Mouse (Mus musculus): ENCODE results near the gene Ucp3.
A peak's percentile ranks its signal among the peaks of the same experiment; 100 is the strongest.

The Ucp3 gene

DNA sequence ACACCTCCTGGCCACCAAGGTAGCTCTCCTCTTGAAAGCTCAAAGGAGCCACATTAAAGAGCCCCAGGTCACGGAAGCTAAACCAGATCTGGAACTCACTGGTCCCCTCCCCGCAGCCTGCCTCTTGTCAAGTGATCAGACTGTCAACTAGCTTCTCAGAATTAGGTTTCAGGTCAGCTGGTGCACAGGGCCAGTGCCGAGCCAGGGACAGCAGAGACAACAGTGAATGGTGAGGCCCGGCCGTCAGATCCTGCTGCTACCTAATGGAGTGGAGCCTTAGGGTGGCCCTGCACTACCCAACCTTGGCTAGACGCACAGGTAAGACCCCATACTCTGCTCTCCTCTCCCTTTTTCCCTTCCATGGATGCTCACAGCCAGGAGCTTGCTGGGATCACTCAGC is at the start of gene Ucp3:
Ucp3 (plus strand) TSS at position 214 of the 400 bp plus-strand sequence.
- no peak for DNase-seq (ENCODE audit: low read depth, low spot score)
- Histone ChIP-seq H3K36me3 (ENCODE audit: control insufficient read depth, insufficient read depth, low read length, poor library complexity, severe bottlenecking) (no peaks in the 10 kb centered on the region), H3K27me3 (ENCODE audit: control insufficient read depth, insufficient read depth, low read length, poor library complexity, severe bottlenecking) (no peaks in the 10 kb centered on the region)

- H3K27me3 ChIP-seq (ENCODE audit: control insufficient read depth, insufficient read depth, low read length, poor library complexity, severe bottlenecking), result no peaks in the 10 kb centered on the region
- peaks cover 10% of the 10 kb centered on the region for H3K36me3 ChIP-seq (ENCODE audit: control insufficient read depth, insufficient read depth, low read length, poor library complexity, severe bottlenecking)
- no peak for DNase-seq (ENCODE audit: low read depth, low spot score)
Observed at GRCm38 (mm10) chr7:100425795-100426194, 47.0 kb upstream of the Ucp3 start.

- Histone ChIP-seq H3K27me3 (ENCODE audit: control insufficient read depth, insufficient read depth, low read length, poor library complexity, severe bottlenecking) (no peaks in the 10 kb centered on the region), H3K36me3 (ENCODE audit: control insufficient read depth, insufficient read depth, low read length, poor library complexity, severe bottlenecking) (peaks cover 21% of the 10 kb centered on the region)
- peak; percentile 61 for DNase-seq (ENCODE audit: low read depth, low spot score)
Observed at GRCm38 (mm10) chr7:100429102-100429501, 43.7 kb upstream of the Ucp3 start.

DNA sequence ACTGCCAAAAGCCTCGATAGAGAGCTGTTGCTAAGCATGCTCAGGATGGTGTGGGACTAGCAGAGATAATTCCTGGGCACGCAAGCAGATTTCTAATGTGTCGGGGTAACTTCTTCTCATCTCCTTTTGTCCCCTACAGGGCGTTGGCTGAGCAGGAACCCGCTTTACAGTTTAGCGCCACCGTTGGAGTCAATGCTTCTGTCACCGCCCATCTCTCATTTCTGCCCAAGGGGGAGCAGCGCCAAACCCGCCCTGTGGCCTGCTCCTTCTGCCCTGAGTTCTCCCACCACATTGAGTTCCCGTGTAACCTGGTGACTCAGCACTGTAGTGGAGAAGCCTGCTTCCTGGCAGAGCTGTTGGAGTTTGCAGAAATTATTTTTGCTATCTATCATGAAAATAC is 42.9 kb upstream of the Ucp3 start:
- H3K27me3 ChIP-seq (ENCODE audit: control insufficient read depth, insufficient read depth, low read length, poor library complexity, severe bottlenecking), result no peaks in the 10 kb centered on the region; the same call in 1 of the 2 replicates
- H3K36me3 ChIP-seq (ENCODE audit: control insufficient read depth, insufficient read depth, low read length, poor library complexity, severe bottlenecking), result peaks cover 20% of the 10 kb centered on the region
- no peak for DNase-seq (ENCODE audit: low read depth, low spot score)

DNA sequence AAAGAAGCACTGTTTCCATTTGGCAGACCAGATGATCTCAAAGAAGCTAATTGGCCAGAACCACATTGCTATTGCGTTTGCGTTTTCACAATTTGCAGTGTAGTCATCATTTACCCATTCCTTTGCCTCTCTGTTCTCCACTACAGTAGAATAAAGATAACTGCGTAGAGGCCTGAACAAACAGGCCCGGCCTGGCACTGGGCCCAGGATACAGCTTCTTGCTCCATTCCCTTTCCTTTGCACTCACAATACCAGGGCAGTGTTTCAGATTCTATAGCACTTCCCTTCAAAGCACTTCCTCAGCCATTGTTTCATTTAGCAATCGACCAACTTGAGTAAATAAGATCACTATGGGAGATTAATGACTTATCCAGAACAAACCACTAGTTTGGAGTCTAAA is 41.7 kb upstream of the Ucp3 start:
- DNase-seq (ENCODE audit: low read depth, low spot score), result no peak
- Histone ChIP-seq H3K36me3 (ENCODE audit: control insufficient read depth, insufficient read depth, low read length, poor library complexity, severe bottlenecking) (peaks cover 21% of the 10 kb centered on the region), H3K27me3 (ENCODE audit: control insufficient read depth, insufficient read depth, low read length, poor library complexity, severe bottlenecking) (no peaks in the 10 kb centered on the region; the same call in 1 of the 2 replicates)

GRCm38 (mm10) chr7:100433295-100433694 is 39.5 kb upstream of the Ucp3 start:
- H3K36me3 ChIP-seq (ENCODE audit: control insufficient read depth, insufficient read depth, low read length, poor library complexity, severe bottlenecking), result peaks cover 21% of the 10 kb centered on the region
- no peaks in the 10 kb centered on the region; the same call in 1 of the 2 replicates for H3K27me3 ChIP-seq (ENCODE audit: control insufficient read depth, insufficient read depth, low read length, poor library complexity, severe bottlenecking)
- no peak for DNase-seq (ENCODE audit: low read depth, low spot score)

- DNase-seq (ENCODE audit: low read depth, low spot score), result peak; percentile 25
- Histone ChIP-seq H3K27me3 (ENCODE audit: control insufficient read depth, insufficient read depth, low read length, poor library complexity, severe bottlenecking) (no peaks in the 10 kb centered on the region), H3K36me3 (ENCODE audit: control insufficient read depth, insufficient read depth, low read length, poor library complexity, severe bottlenecking) (peaks cover 17% of the 10 kb centered on the region)
Observed at GRCm38 (mm10) chr7:100443728-100444127, 29.1 kb upstream of the Ucp3 start.

GRCm38 (mm10) chr7:100446271-100446670 is 26.5 kb upstream of the Ucp3 start:
- peaks cover 9% of the 10 kb centered on the region for H3K36me3 ChIP-seq (ENCODE audit: control insufficient read depth, insufficient read depth, low read length, poor library complexity, severe bottlenecking)
- H3K27me3 ChIP-seq (ENCODE audit: control insufficient read depth, insufficient read depth, low read length, poor library complexity, severe bottlenecking), result no peaks in the 10 kb centered on the region
- no peak for DNase-seq (ENCODE audit: low read depth, low spot score)

GRCm38 (mm10) chr7:100448530-100448929 is 24.3 kb upstream of the Ucp3 start:
- no peaks in the 10 kb centered on the region for H3K27me3 ChIP-seq (ENCODE audit: control insufficient read depth, insufficient read depth, low read length, poor library complexity, severe bottlenecking)
- no peak for DNase-seq (ENCODE audit: low read depth, low spot score)

GRCm38 (mm10) chr7:100448985-100449384 is 23.8 kb upstream of the Ucp3 start:
- DNase-seq (ENCODE audit: low read depth, low spot score), result no peak
- Histone ChIP-seq H3K36me3 (ENCODE audit: control insufficient read depth, insufficient read depth, low read length, poor library complexity, severe bottlenecking) (peaks cover 19% of the 10 kb centered on the region), H3K27me3 (ENCODE audit: control insufficient read depth, insufficient read depth, low read length, poor library complexity, severe bottlenecking) (no peaks in the 10 kb centered on the region)

More at GRCm38 (mm10) chr7:100448530-100448929, 24.3 kb upstream of the Ucp3 start:
- H3K36me3 ChIP-seq (ENCODE audit: control insufficient read depth, insufficient read depth, low read length, poor library complexity, severe bottlenecking), result peaks cover 19% of the 10 kb centered on the region

DNA sequence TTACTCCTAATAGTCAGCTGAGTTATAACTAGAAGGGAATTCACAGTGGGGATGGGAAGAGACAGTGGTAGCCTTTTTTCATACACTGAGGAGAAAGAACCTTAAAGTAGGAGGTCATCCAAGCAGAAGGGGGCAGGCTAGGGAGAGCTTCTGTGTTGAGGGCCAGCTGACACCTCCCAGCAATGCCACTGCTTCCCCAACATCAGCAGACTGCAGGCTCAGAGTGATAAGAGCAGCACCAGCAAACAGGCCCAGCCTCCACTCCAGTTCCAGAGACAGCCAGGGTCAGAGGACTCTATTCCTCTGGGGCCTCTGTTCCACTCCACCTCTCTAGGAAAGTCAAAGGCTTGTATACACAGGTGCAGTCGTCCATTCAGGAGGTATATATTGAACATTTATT is 14.6 kb upstream of the Ucp3 start:
- no peak for DNase-seq (ENCODE audit: low read depth, low spot score)
- Histone ChIP-seq H3K36me3 (ENCODE audit: control insufficient read depth, insufficient read depth, low read length, poor library complexity, severe bottlenecking) (peaks cover 9% of the 10 kb centered on the region), H3K27me3 (ENCODE audit: control insufficient read depth, insufficient read depth, low read length, poor library complexity, severe bottlenecking) (no peaks in the 10 kb centered on the region)

GRCm38 (mm10) chr7:100459862-100460261 is 12.9 kb upstream of the Ucp3 start:
- H3K27me3 ChIP-seq (ENCODE audit: control insufficient read depth, insufficient read depth, low read length, poor library complexity, severe bottlenecking), result no peaks in the 10 kb centered on the region
- no peak for DNase-seq (ENCODE audit: low read depth, low spot score)

GRCm38 (mm10) chr7:100461621-100462151 is 11.1 kb upstream of the Ucp3 start:
- Histone ChIP-seq H3K36me3 (ENCODE audit: control insufficient read depth, insufficient read depth, low read length, poor library complexity, severe bottlenecking) (no peaks in the 10 kb centered on the region; the same call in 1 of the 2 replicates), H3K27me3 (ENCODE audit: control insufficient read depth, insufficient read depth, low read length, poor library complexity, severe bottlenecking) (no peaks in the 10 kb centered on the region)
- peak; percentile 16 for DNase-seq (ENCODE audit: low read depth, low spot score)

More at GRCm38 (mm10) chr7:100459862-100460261, 12.9 kb upstream of the Ucp3 start:
- peaks cover 5% of the 10 kb centered on the region for H3K36me3 ChIP-seq (ENCODE audit: control insufficient read depth, insufficient read depth, low read length, poor library complexity, severe bottlenecking)

DNA sequence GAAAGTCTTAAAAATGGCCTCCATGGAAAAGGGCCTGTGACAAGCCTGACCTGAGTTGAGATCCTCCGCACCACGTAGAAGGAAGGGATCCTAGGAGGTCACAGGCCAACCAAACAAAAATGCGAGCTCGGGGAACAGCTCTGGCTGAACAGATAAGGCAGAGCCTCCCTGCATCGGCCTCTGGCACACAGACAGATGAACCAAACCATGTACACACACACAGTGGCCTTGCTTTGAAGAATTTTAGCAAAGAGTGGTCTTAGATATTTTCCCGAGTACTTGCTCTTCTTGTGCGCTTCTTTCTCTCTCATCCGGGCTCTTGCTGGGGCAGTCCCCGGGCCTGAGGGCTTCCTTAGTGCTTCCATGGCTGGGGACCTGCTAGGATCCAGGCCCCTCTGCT is 9.6 kb upstream of the Ucp3 start:
- no peak for DNase-seq (ENCODE audit: low read depth, low spot score)
- no peaks in the 10 kb centered on the region for H3K27me3 ChIP-seq (ENCODE audit: control insufficient read depth, insufficient read depth, low read length, poor library complexity, severe bottlenecking)
- H3K36me3 ChIP-seq (ENCODE audit: control insufficient read depth, insufficient read depth, low read length, poor library complexity, severe bottlenecking), result no peaks in the 10 kb centered on the region; the same call in 1 of the 2 replicates

- Histone ChIP-seq H3K27me3 (ENCODE audit: control insufficient read depth, insufficient read depth, low read length, poor library complexity, severe bottlenecking) (no peaks in the 10 kb centered on the region), H3K36me3 (ENCODE audit: control insufficient read depth, insufficient read depth, low read length, poor library complexity, severe bottlenecking) (no peaks in the 10 kb centered on the region; the same call in 1 of the 2 replicates)
- no peak for DNase-seq (ENCODE audit: low read depth, low spot score)
Observed at GRCm38 (mm10) chr7:100463757-100464156, 9.0 kb upstream of the Ucp3 start.

- no peak for DNase-seq (ENCODE audit: low read depth, low spot score)
- Histone ChIP-seq H3K27me3 (ENCODE audit: control insufficient read depth, insufficient read depth, low read length, poor library complexity, severe bottlenecking) (no peaks in the 10 kb centered on the region), H3K36me3 (ENCODE audit: control insufficient read depth, insufficient read depth, low read length, poor library complexity, severe bottlenecking) (no peaks in the 10 kb centered on the region; the same call in 1 of the 2 replicates)
Observed at GRCm38 (mm10) chr7:100464248-100464647, 8.5 kb upstream of the Ucp3 start.

Data from splenic B cell, adult 2 months (primary cell).